Mouse (Mus musculus) CH12.LX (cell line): ENCODE data around the gene Kcnip4.

Experiments
- CTCF ChIP-seq, 2 experiments: IDR thresholded peaks in 1 of 2; conservative IDR thresholded peaks in 1 of 2; 2 replicates each; pipeline ENCODE4 v1.5.1; 2011 to 2012; ENCODE audit warnings: low read depth in 2 of 2, low read length in 2 of 2, improper control_type of control experiment in 1 of 2, inconsistent platforms in 1 of 2, mild to moderate bottlenecking in 1 of 2, moderate library complexity in 1 of 2
- POLR2A ChIP-seq: IDR thresholded peaks from 2 replicates; pipeline ENCODE4 v1.6.1; 2011; ENCODE audit warnings: low read depth, mild to moderate bottlenecking, improper control_type of control experiment, low read length

GRCm38 (mm10) chr5:49284776-49285175, 239.9 kb downstream of the Kcnip4 start:
- no peak for TF ChIP-seq CTCF (conservative IDR thresholded peaks at IDR 0.05 in 1 of 2, IDR thresholded peaks at IDR 0.05 in 1 of 2; ENCODE audit: low read depth in 2 of 2, low read length in 2 of 2)
- TF ChIP-seq POLR2A = no peak
